Mouse (Mus musculus): ENCODE data around the gene Ppp1r18.

Ppp1r18 gene

DNA sequence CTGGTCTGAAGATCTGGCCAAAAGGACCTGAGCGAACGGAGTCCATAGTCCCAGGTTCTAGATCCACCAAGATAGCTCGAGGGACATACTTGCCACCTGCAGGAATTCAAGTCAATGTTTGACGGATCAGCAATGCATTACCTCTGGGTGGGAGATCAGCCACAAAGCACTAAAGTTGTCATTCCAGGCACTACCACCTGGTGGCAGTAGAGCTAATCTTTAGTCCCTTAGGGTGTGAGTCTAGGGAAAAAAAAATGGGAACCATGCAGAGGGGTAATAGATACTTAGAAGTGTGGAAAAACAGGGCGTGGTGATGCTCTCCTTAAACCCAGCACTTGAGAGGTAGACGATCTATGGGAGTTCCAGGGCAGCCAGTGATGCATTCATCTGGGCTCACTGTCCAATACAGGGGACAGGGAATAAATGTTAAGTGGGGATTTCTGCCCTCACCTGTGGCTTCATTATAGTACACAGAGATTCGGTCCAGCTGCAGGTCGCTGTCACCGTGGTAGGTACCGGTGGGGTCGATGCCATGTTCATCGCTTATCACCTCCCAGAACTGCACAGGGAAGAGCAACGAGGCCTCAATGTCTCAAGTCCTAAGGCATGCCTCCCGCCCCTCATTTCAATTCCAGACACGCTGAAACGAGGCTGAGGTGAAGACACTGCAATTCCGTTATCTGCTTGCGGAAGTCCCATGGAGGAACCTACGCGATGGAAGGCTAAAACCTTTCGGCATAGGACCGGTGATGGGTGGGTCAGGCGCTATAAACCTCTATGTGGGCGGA, 29.0 kb upstream of the Ppp1r18 start:
- intact Hi-C loops (cut with DNase I) = loop anchor here (2.0 to 10.0 kb wide), 2 partner anchors 38 to 138 kb away; partner anchors contain the start of gene Gnl1

GRCm38 (mm10) chr17:35836991-35837422, 28.4 kb upstream of the Ppp1r18 start:
- intact Hi-C loops (cut with DNase I) = loop anchor here (2.0 to 10.0 kb wide), 2 partner anchors 38 to 138 kb away; partner anchors contain the start of gene Gnl1

DNA sequence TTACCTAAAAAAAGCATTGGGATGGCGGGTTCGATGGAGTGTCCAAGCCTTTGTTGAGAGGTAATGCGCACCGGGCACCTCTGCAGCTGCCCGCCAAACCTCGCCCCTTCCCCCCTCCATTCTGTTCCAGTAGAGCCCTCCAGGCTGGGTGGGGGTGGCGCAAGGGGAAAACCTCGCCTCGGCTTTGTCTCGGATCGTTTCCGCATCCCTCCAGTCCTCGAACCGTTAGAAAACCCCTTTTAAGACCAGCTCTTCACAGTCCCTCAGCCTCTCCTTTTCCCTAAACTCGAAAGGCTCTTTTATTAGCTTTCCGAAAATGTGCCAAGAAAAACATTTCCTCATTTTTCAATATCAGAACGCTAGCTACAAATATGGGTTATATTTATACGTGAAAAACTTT, 27.9 kb upstream of the Ppp1r18 start:
- intact Hi-C loops (cut with DNase I) = loop anchor here (2.0 to 10.0 kb wide), 2 partner anchors 37 to 137 kb away; partner anchors contain the start of gene Gnl1

- intact Hi-C loops (cut with DNase I) = loop anchor here (10.0 kb wide), 1 partner anchor 137 kb away; the partner anchor contains the start of gene Gnl1
Observed at GRCm38 (mm10) chr17:35838122-35838544, 27.3 kb upstream of the Ppp1r18 start, which contains the start of gene Tubb5. TSS of gene Tubb5 (minus strand) at chr17:35838306.

GRCm38 (mm10) chr17:35838570-35838969, 26.8 kb upstream of the Ppp1r18 start:
- intact Hi-C loops (cut with DNase I) = loop anchor here (10.0 kb wide), 1 partner anchor 136 kb away; the partner anchor contains the start of gene Gnl1

DNA sequence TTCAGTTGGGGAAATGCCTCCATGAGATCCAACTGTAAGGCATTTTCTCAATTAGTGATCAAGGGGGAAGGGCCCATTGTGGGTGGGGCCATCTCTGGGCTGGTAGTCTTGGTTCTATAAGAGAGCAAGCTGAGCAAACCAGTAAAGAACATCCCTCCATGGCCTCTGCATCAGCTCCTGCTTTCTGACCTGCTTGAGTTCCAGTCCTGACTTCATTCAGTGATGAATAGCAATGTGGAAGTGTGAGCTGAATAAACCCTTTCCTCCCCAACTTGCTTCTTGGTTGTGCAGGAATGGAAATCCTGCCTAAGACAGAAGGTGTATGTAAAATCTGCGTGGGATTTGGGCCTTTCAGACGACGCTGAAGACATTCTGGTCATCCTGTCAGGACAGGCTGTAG, 26.4 kb upstream of the Ppp1r18 start:
- intact Hi-C loops (cut with DNase I) = loop anchor here (10.0 kb wide), 1 partner anchor 136 kb away; the partner anchor contains the start of gene Gnl1

DNA sequence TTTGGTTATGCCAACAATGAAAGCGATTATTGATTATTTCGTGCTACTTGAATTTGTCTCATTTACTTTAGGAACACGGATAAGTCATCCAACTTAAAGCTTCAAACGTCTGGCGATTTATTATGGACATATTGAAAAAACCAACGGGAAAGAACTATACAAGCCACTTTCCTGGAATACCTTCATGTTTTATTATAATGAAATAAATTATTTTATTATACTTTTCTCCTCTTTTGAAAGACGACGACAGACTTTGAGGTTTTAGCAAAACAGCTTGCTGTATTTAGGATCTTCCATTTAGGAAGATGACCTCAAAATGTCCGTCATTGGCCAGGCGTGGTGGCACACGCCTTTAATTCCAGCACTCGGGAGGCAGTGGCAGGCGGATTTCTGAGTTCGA, 24.8 kb upstream of the Ppp1r18 start:
- intact Hi-C loops (cut with DNase I) = no loop called here

GRCm38 (mm10) chr17:35841076-35841950, 24.1 kb upstream of the Ppp1r18 start, which contains the start of gene Mdc1:
TSS of gene Mdc1 (plus strand) at chr17:35841515.
- intact Hi-C loops (cut with DNase I) = no loop called here

DNA sequence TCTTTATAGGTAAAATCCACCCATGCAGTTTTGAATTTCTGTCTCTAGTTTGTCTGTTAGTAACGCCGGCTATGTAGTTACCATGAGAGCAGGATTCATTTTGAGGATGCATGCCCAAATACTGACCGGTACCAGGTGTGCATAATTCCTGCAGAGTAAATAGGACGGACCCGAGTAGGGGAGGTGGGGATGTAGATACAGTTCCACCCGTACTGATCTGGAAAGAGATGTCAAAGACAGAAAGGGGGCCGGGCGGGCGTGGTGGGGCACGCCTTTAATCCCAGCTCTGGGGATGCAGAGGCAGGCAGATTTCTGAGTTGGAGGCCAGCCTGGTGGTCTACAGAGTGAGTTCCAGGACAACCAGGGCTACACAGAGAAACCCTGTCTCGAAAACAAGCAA, 23.4 kb upstream of the Ppp1r18 start:
- intact Hi-C loops (cut with DNase I) = no loop called here

DNA sequence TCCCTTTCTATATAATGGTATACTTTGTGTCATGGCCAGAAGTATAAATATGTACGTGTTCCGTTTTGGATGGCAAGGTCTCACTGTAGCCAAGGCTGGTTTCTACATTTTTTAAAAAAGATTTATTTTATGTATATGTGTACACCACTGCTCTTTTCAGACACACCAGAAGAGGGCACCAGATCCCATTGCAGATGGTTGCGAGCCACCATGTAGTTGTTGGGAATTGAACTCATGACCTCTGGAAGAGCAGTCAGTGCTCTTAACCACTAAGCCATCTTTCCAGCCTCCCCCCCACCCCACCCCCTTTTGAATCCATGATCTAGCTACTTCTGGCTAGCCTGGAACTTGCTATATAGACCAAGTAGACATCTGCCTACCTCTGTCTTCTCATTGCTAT, 21.9 kb upstream of the Ppp1r18 start:
- intact Hi-C loops (cut with DNase I) = no loop called here

DNA sequence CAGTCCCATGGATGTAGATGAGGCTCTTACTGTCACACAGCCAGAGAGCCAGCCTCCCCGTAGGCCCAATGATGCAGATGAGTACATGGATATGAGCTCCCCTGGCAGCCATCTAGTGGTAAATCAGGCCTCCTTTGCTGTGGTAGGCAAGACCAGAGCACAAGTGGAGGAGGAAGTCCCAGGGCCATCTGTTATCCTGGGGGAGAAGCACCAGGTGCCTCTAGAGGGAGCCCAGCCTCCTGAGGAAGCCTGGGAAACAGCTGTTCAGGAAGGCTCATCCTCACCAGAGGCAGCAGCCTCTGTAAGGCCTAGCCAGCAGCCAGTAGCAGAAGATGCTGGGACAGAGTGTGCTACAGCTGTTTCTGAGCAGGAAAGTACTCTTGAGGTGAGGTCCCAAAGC, 17.3 kb upstream of the Ppp1r18 start:
- intact Hi-C loops (cut with DNase I) = no loop called here

DNA sequence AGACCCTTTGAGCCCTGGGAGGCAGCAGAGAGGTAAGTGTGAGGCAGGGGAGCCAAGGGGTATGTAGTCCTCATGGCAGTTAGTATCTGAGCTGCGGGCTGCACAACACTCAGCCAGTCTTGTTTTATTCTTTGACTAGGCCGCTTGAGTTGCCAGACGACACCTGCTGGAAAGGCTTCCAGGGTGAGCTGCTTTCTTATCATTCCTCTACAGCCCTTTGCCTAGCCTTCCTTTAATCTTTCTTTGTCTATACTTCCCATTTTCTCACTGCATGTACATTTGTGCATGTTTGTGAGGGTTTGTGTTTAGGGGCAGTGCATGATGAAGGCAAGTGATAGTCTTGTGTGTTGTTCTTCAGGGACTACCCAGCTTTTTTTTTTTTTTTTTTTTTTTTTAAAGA, 14.4 kb upstream of the Ppp1r18 start:
- intact Hi-C loops (cut with DNase I) = no loop called here

- intact Hi-C loops (cut with DNase I) = no loop called here
Observed at GRCm38 (mm10) chr17:35859371-35859770, 6.0 kb upstream of the Ppp1r18 start.

- intact Hi-C loops (cut with DNase I) = no loop called here
Observed at GRCm38 (mm10) chr17:35859835-35860234, 5.6 kb upstream of the Ppp1r18 start.

DNA sequence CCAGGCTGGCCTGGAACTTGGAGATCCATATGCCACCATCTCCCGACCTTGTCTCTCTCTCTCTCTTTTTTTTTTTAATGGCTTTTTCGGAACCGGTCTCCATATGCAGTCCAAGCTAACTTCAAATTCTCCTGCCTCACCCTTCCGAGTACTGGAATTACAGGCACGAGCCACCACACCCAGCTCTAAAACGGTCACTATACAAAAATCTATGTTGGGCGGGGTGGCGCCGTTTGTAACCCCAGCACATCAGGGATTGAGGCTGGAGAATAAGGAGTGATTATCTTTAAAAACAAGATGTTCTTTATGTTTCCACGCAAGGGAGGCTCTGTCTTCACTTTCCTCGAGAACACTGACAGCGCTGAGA, 4.6 kb upstream of the Ppp1r18 start:
- intact Hi-C loops (cut with DNase I) = no loop called here

- intact Hi-C loops (cut with DNase I) = no loop called here
Observed at GRCm38 (mm10) chr17:35861198-35861857, 4.1 kb upstream of the Ppp1r18 start, which contains the start of gene Nrm. TSS of gene Nrm (plus strand) at chr17:35861318.

DNA sequence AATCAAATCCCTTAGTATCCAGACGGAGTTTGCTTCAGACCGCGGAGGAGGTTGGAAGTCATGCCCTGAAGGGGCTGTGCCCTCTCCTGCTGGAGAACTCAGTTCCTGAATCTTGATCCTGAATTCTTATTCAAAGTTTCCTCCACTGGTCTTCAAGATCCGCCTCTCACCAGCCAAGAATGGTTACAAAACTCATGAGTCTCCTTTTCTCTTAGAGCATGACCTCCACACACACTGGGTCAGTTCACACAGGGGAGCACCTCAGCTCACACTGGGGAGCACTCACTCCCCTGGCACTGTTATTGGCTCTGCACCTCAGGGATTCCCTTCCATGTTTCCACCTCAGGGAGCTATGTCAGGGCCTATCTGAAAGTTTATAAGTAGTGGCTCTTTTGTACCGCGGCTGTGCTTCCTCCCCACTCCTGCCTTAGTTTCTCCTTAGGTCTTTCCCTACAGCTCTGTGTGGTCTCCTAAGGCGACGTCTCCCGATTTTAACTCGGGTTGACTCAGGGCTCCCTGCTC, 500 bp upstream of the Ppp1r18 start:
- intact Hi-C loops (cut with DNase I) = no loop called here

- intact Hi-C loops (cut with DNase I) = no loop called here
Observed at GRCm38 (mm10) chr17:35866281-35866831, 963 bp downstream of the Ppp1r18 start.

DNA sequence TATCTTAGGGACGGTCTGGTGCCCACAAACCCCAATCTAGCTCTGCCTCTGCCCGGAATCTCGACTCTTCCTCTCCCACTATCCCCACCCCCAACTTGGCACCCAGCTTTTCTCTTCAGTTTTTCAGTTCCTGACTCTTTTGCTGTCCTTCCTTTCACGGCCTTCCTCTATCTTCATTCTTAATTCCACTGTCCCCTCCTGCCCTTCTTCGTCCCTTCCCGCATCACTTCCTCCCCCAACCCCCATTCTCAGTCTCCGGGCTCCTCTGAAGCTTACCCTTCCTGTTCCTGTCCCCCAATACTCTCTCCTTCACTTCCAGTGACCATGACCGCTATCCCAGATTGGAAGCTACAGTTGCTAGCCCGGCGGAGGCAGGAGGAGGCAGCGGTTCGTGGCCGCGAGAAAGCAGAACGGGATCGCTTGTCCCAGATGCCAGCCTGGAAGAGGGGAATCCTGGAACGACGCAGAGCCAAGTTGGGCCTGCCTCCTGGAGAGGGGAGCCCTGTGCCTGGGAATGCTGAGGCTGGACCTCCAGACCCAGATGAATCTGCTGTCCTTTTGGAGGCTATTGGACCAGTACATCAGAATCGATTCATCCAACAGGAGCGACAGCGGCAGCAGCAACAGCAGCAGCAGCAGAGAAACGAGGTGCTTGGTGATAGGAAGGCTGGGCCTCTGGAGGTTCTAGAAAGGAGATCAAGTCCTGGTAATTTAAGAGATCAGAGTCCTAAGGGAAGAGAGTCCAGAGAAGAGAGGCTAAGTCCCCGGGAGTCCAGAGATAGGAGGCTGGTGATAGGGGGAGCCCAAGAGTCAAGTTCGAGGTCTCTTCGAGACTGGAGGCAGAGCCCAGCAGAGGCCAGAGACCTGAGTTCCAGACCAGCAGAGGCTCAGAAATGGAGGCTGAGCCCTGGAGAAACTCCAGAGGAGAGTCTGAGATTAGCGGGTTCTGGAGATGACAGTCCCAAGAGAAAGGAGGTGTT, 1.8 kb downstream of the Ppp1r18 start:
- intact Hi-C loops (cut with DNase I) = no loop called here

Data from adrenal gland (tissue).